Mouse (Mus musculus) heart, postnatal 25 days (tissue): Measurements from ENCODE around the gene Tnk1. TPM values are rescaled to one million over a fixed set of nuclear protein-coding genes. Genes with fewer than 3 reads are reported as not detected.
"Not testable (repeated sequence)": the region's sequence is repeated elsewhere in the genome, so short reads cannot be mapped to it uniquely, and the experiment has no call there.

Experiments used
- DNase-seq: peaks from one replicate; pipeline ENCODE4 v3.0.0; 2022; ENCODE audit warnings: low spot score
- intact Hi-C: fragments of 180-260 bp; cut with DNase I; formaldehyde crosslinking; loops from one replicate; pipeline ENCODE4 v1.15.1; 2025
- total RNA-seq, 2 experiments: library from RNA; stranded (reverse); gene quantifications; 2 replicates each; pipeline ENCODE4 v1.2.3; 2021

Gene Tnk1
- total RNA-seq, 2 experiments from 2014 or later = 0.14 TPM; not detected in 1

GRCm38 (mm10) chr11:69880506-69880852, 21.9 kb upstream of the Tnk1 start:
- no peak for DNase-seq
- intact Hi-C loops = loop anchor here (2.0 kb wide), 1 partner anchor 38 kb away; no protein-coding TSS in a partner anchor

- DNase-seq = no peak
- intact Hi-C loops = loop anchor here (2.0 to 10.0 kb wide), 4 partner anchors 39 to 225 kb away; partner anchors contain the start of genes Senp3, Sox15 and Tnfsf13
These were observed 21.2 kb upstream of the Tnk1 start for GRCm38 (mm10) chr11:69879711-69880110.

- intact Hi-C loops = loop anchor here (2.0 to 10.0 kb wide), 3 partner anchors 72 to 224 kb away; partner anchors contain the start of genes Senp3, Sox15 and Tnfsf13
- DNase-seq = no peak
These were observed 20.4 kb upstream of the Tnk1 start for GRCm38 (mm10) chr11:69878952-69879351.

- intact Hi-C loops = loop anchor here (2.0 to 10.0 kb wide), 3 partner anchors 72 to 224 kb away; partner anchors contain the start of genes Senp3, Sox15 and Tnfsf13
- DNase-seq = no peak
These were observed 19.9 kb upstream of the Tnk1 start for GRCm38 (mm10) chr11:69878399-69878798.

GRCm38 (mm10) chr11:69877878-69878277, 19.3 kb upstream of the Tnk1 start, which contains the start of gene Tmem95:
Tmem95 (minus strand) TSS chr11:69878018.
- intact Hi-C loops = loop anchor here (2.0 to 10.0 kb wide), 7 partner anchors 23 to 223 kb away; partner anchors contain the start of genes Senp3, Sox15 and Tnfsf13
- DNase-seq = no peak

GRCm38 (mm10) chr11:69876867-69877266, 18.3 kb upstream of the Tnk1 start:
- peak; percentile 78 for DNase-seq
- intact Hi-C loops = loop anchor here (2.0 to 10.0 kb wide), 6 partner anchors 22 to 222 kb away; partner anchors contain the start of genes Senp3, Sox15 and Tnfsf13

GRCm38 (mm10) chr11:69876186-69876585, 17.7 kb upstream of the Tnk1 start:
- intact Hi-C loops = loop anchor here (2.0 to 10.0 kb wide), 6 partner anchors 21 to 221 kb away; partner anchors contain the start of genes Senp3, Sox15 and Tnfsf13
- peak; percentile 72 for DNase-seq

GRCm38 (mm10) chr11:69872451-69872850, 13.9 kb upstream of the Tnk1 start:
- intact Hi-C loops = loop anchor here (10.0 kb wide), 2 partner anchors 188 to 218 kb away; partner anchors contain the start of genes Senp3, Sox15 and Tnfsf13
- DNase-seq = no peak

- no peak for DNase-seq
- intact Hi-C loops = loop anchor here (10.0 kb wide), 2 partner anchors 187 to 217 kb away; partner anchors contain the start of genes Senp3, Sox15 and Tnfsf13
These were observed 13.3 kb upstream of the Tnk1 start for GRCm38 (mm10) chr11:69871822-69872221.

GRCm38 (mm10) chr11:69870289-69871069, 11.9 kb upstream of the Tnk1 start:
- DNase-seq = no peak
- intact Hi-C loops = loop anchor here (10.0 kb wide), 2 partner anchors 186 to 216 kb away; partner anchors contain the start of genes Senp3, Sox15 and Tnfsf13

- no peak for DNase-seq
- intact Hi-C loops = no loop called here
These were observed 8.8 kb upstream of the Tnk1 start for GRCm38 (mm10) chr11:69867335-69867734.

GRCm38 (mm10) chr11:69865561-69865960, 7.0 kb upstream of the Tnk1 start:
- intact Hi-C loops = no loop called here
- no peak for DNase-seq

- intact Hi-C loops = no loop called here
These were observed 5.8 kb upstream of the Tnk1 start for GRCm38 (mm10) chr11:69864138-69864860.

GRCm38 (mm10) chr11:69863729-69864128, 5.2 kb upstream of the Tnk1 start:
- intact Hi-C loops, DNase-seq: not testable (repeated sequence)

More at GRCm38 (mm10) chr11:69864138-69864860, 5.8 kb upstream of the Tnk1 start:
- DNase-seq = no peak

GRCm38 (mm10) chr11:69855347-69855746, 3.2 kb downstream of the Tnk1 start:
- intact Hi-C loops = loop anchor here (2.0 kb wide), 1 partner anchor 21 kb away; no protein-coding TSS in a partner anchor
- no peak for DNase-seq

GRCm38 (mm10) chr11:69854680-69855079, 3.9 kb downstream of the Tnk1 start:
- intact Hi-C loops = loop anchor here (2.0 kb wide), 1 partner anchor 22 kb away; no protein-coding TSS in a partner anchor

GRCm38 (mm10) chr11:69853994-69854393, 4.5 kb downstream of the Tnk1 start:
- DNase-seq = no peak
- intact Hi-C loops = loop anchor here (2.0 kb wide), 1 partner anchor 23 kb away; no protein-coding TSS in a partner anchor

More at GRCm38 (mm10) chr11:69854680-69855079, 3.9 kb downstream of the Tnk1 start:
- DNase-seq = no peak

GRCm38 (mm10) chr11:69850754-69851153, 7.8 kb downstream of the Tnk1 start:
- intact Hi-C loops = no loop called here
- DNase-seq = no peak

- no peak for DNase-seq
- intact Hi-C loops = no loop called here
These were observed 8.6 kb downstream of the Tnk1 start for GRCm38 (mm10) chr11:69849884-69850283.

- no peak for DNase-seq
- intact Hi-C loops = no loop called here
These were observed 9.4 kb downstream of the Tnk1 start for GRCm38 (mm10) chr11:69849128-69849527.
